ENCODE assay signal across 16 mouse cellular contexts in genomic region chr16:11092061-11092460, GRCm38 (mm10). TPM values are rescaled to one million over a fixed set of nuclear protein-coding genes. Genes with fewer than 3 reads are reported as not detected.
A peak's percentile ranks its signal among the peaks of the same experiment; 100 is the strongest.
DNase-seq lines count a peak whose midpoint lies in the region; ATAC-seq and TF ChIP-seq lines count a peak whose summit lies in the region.
"Had no signal": no experiment of that assay in that cellular context is flagged by ENCODE, and none has a peak within 500 bp of the region (broad histone marks: within the 10 kb centered on the region; RNA-seq: fewer than 3 reads in every experiment).

No protein-coding gene starts in this region.

- no peaks in the 10 kb centered on the region for H3K9me3 ChIP-seq in hindbrain, postnatal 0 days (ENCODE audit: low read length)
- H3K9me3 ChIP-seq in hindbrain, embryonic 11.5 days (ENCODE audit: control insufficient read depth, low read length): no peaks in the 10 kb centered on the region
- H3K9me3 ChIP-seq in heart, embryonic 15.5 days (replicated peaks): no peaks in the 10 kb centered on the region
- H3K9me3 ChIP-seq in midbrain, postnatal 0 days (ENCODE audit: low read length): no peaks in the 10 kb centered on the region
- H3K9me3 ChIP-seq: lung, embryonic 15.5 days; midbrain, embryonic 10.5 days had no signal

- no peak for TF ChIP-seq CTCF in hindbrain, postnatal 0 days (IDR thresholded peaks at IDR 0.05; ENCODE audit: low read depth)
- TF ChIP-seq CTCF in midbrain, postnatal 0 days (IDR thresholded peaks at IDR 0.05): no peak
- no peak for TF ChIP-seq CTCF in thymus, adult 2 months (IDR thresholded peaks at IDR 0.05; ENCODE audit: borderline replicate concordance, control insufficient read depth, extremely low read depth, insufficient read depth, low read length, poor library complexity)

- H3K27ac ChIP-seq in hindbrain, postnatal 0 days: peak overlapping the region; percentile 11; the same call in 1 of the 2 replicates
- no peak overlapping the region for H3K27ac ChIP-seq in hindbrain, embryonic 11.5 days (ENCODE audit: low read depth, low read length)
- peak overlapping the region; percentile 68 for H3K27ac ChIP-seq in heart, embryonic 15.5 days
- no peak overlapping the region for H3K27ac ChIP-seq in midbrain, postnatal 0 days (ENCODE audit: low read depth, low read length)
- no peak overlapping the region for H3K27ac ChIP-seq in thymus, adult 2 months (ENCODE audit: control insufficient read depth, insufficient read depth, low read length)
- H3K27ac ChIP-seq: hindbrain, embryonic 14.5 days; lung, embryonic 15.5 days; midbrain, embryonic 10.5 days had no signal

- TF ChIP-seq POLR2A in thymus, adult 2 months (IDR thresholded peaks at IDR 0.05; ENCODE audit: control insufficient read depth, extremely low read depth, insufficient read depth, low read length, poor library complexity): no peak

- no peak for DNase-seq in hindbrain, postnatal 0 days (ENCODE audit: low spot score)
- no peak for DNase-seq in hindbrain, embryonic 11.5 days (ENCODE audit: low spot score)
- peak; percentile 32 for DNase-seq in lung, postnatal 10 days
- no peak for DNase-seq in lung, postnatal 4 days
- no peak for DNase-seq in midbrain, postnatal 0 days (ENCODE audit: low spot score)
- no peak for DNase-seq in thymus, adult 2 months
- DNase-seq: cerebellum, adult 8-10 months; embryo, embryonic 11 days; gastrocnemius, postnatal 25 days; thymus, adult 18-20 months had no signal

- 59% methylated on average over 4 of the region's 4 CpGs for WGBS in hindbrain, postnatal 0 days
- 75% methylated on average over 4 of the region's 4 CpGs for WGBS in hindbrain, embryonic 11.5 days
- 34% methylated on average over 4 of the region's 4 CpGs for WGBS in heart, embryonic 15.5 days
- 66% methylated on average over 4 of the region's 4 CpGs for WGBS in midbrain, postnatal 0 days
- WGBS in thymus, adult 2 months: 88% methylated on average over 4 of the region's 4 CpGs

- peaks cover 21% of the 10 kb centered on the region for H3K36me3 ChIP-seq in hindbrain, postnatal 0 days (ENCODE audit: insufficient read depth, low read length)
- H3K36me3 ChIP-seq in hindbrain, embryonic 11.5 days (ENCODE audit: control insufficient read depth, insufficient read depth, low read length): 0 out of 2 replicates have a peak, but pooled peaks cover 6% of the 10 kb centered on the region
- peaks cover 55% of the 10 kb centered on the region for H3K36me3 ChIP-seq in heart, embryonic 15.5 days
- H3K36me3 ChIP-seq in midbrain, postnatal 0 days (ENCODE audit: insufficient read depth, low read length): peaks cover 29% of the 10 kb centered on the region
- H3K36me3 ChIP-seq in thymus, adult 2 months (ENCODE audit: control insufficient read depth, insufficient read depth, low read length): peaks cover 29% of the 10 kb centered on the region

- H3K4me2 ChIP-seq in hindbrain, postnatal 0 days (ENCODE audit: low read depth, low read length): no peak overlapping the region
- no peak overlapping the region for H3K4me2 ChIP-seq in hindbrain, embryonic 11.5 days (replicated peaks; ENCODE audit: low read depth, low read length)
- no peak overlapping the region for H3K4me2 ChIP-seq in heart, embryonic 15.5 days
- H3K4me2 ChIP-seq in midbrain, postnatal 0 days (ENCODE audit: low read depth, low read length, poor library complexity, severe bottlenecking): no peak overlapping the region
- H3K4me2 ChIP-seq: hindbrain, embryonic 14.5 days; lung, embryonic 15.5 days had no signal

- no peak for ATAC-seq in hindbrain, postnatal 0 days
- ATAC-seq in hindbrain, embryonic 11.5 days (ENCODE audit: low FRiP score): no peak
- ATAC-seq in heart, embryonic 15.5 days (replicated peaks; ENCODE audit: insufficient number of reproducible peaks, insufficient read depth, low FRiP score, low read depth): 0 out of 2 replicates have a peak, but pooled peaks have one; percentile 51
- ATAC-seq in midbrain, postnatal 0 days (ENCODE audit: low FRiP score): no peak
- ATAC-seq: forebrain, embryonic 16.5 days had no signal

- no peak overlapping the region for H3K9ac ChIP-seq in hindbrain, postnatal 0 days (replicated peaks; ENCODE audit: low read length)
- no peak overlapping the region for H3K9ac ChIP-seq in hindbrain, embryonic 11.5 days (ENCODE audit: low read depth, low read length)
- H3K9ac ChIP-seq in heart, embryonic 15.5 days: no peak overlapping the region
- no peak overlapping the region for H3K9ac ChIP-seq in midbrain, postnatal 0 days (replicated peaks; ENCODE audit: low read length, poor library complexity, severe bottlenecking)
- H3K9ac ChIP-seq: hindbrain, embryonic 14.5 days; lung, embryonic 15.5 days had no signal

- H3K4me3 ChIP-seq in hindbrain, postnatal 0 days (ENCODE audit: low read length): no peak overlapping the region
- no peak overlapping the region for H3K4me3 ChIP-seq in hindbrain, embryonic 11.5 days (ENCODE audit: low read depth, low read length)
- H3K4me3 ChIP-seq in heart, embryonic 15.5 days: no peak overlapping the region
- no peak overlapping the region for H3K4me3 ChIP-seq in midbrain, postnatal 0 days (ENCODE audit: low read depth, low read length)
- no peak overlapping the region for H3K4me3 ChIP-seq in thymus, adult 2 months (ENCODE audit: control insufficient read depth, insufficient read depth, low read length)
- H3K4me3 ChIP-seq: erythroblast, embryonic 14.5 days; lung, embryonic 15.5 days; midbrain, embryonic 10.5 days had no signal

- no peaks in the 10 kb centered on the region; the same call in 1 of the 2 replicates for H3K4me1 ChIP-seq in hindbrain, postnatal 0 days (ENCODE audit: insufficient read depth, low read length)
- H3K4me1 ChIP-seq in hindbrain, embryonic 11.5 days (replicated peaks; ENCODE audit: control insufficient read depth, insufficient read depth, low read length): no peaks in the 10 kb centered on the region
- peaks cover 27% of the 10 kb centered on the region for H3K4me1 ChIP-seq in heart, embryonic 15.5 days (replicated peaks)
- no peaks in the 10 kb centered on the region for H3K4me1 ChIP-seq in midbrain, postnatal 0 days (ENCODE audit: insufficient read depth, low read length)
- H3K4me1 ChIP-seq in thymus, adult 2 months (replicated peaks; ENCODE audit: control insufficient read depth, insufficient read depth, low read length): no peaks in the 10 kb centered on the region
- H3K4me1 ChIP-seq: lung, embryonic 15.5 days had no signal

- no peaks in the 10 kb centered on the region for H3K27me3 ChIP-seq in hindbrain, postnatal 0 days (ENCODE audit: insufficient read depth, low read length)
- no peaks in the 10 kb centered on the region for H3K27me3 ChIP-seq in hindbrain, embryonic 11.5 days (ENCODE audit: control insufficient read depth, insufficient read depth, low read length)
- H3K27me3 ChIP-seq in heart, embryonic 15.5 days: no peaks in the 10 kb centered on the region
- H3K27me3 ChIP-seq in midbrain, postnatal 0 days (ENCODE audit: insufficient read depth, low read length): no peaks in the 10 kb centered on the region
- no peaks in the 10 kb centered on the region for H3K27me3 ChIP-seq in thymus, adult 2 months (ENCODE audit: control insufficient read depth, insufficient read depth, low read length)
- H3K27me3 ChIP-seq: lung, embryonic 15.5 days had no signal

RNA-seq across cellular contexts. Expression of gene Litaf, which starts 26.1 kb away (rescaled TPM):
- total RNA-seq in hindbrain, postnatal 0 days (2014; rRNA removed): 23.9 and 31.6 TPM in 2 replicates
- 28.2 and 31.1 TPM in 2 replicates for polyA plus RNA-seq in hindbrain, postnatal 0 days (2015; fragmentation: Nextera tagmentation; extraction: Ambion mirVana)
- polyA plus RNA-seq in hindbrain, embryonic 11.5 days (2014; fragmentation: Nextera tagmentation; extraction: Ambion mirVana): 71.4 and 71.6 TPM in 2 replicates
- 66.8 and 75.0 TPM in 2 replicates for polyA plus RNA-seq in heart, embryonic 15.5 days (2015; fragmentation: Nextera tagmentation; extraction: Ambion mirVana)
- total RNA-seq in midbrain, postnatal 0 days (2014; rRNA removed): 19.0 and 22.4 TPM in 2 replicates
- polyA plus RNA-seq in midbrain, postnatal 0 days (2015; fragmentation: Nextera tagmentation; extraction: Ambion mirVana): 20.5 and 20.7 TPM in 2 replicates
- polyA plus RNA-seq in thymus, adult 2 months (2012; rRNA removed): 107 TPM in 2 replicates

RNA-seq across cellular contexts. Expression of gene Snn, which starts 31.3 kb away (rescaled TPM):
- 241 and 273 TPM in 2 replicates for total RNA-seq in hindbrain, postnatal 0 days (2014; rRNA removed)
- 116 and 123 TPM in 2 replicates for polyA plus RNA-seq in hindbrain, postnatal 0 days (2015; fragmentation: Nextera tagmentation; extraction: Ambion mirVana)
- polyA plus RNA-seq in hindbrain, embryonic 11.5 days (2014; fragmentation: Nextera tagmentation; extraction: Ambion mirVana): 96.5 and 113 TPM in 2 replicates
- polyA plus RNA-seq in heart, embryonic 15.5 days (2015; fragmentation: Nextera tagmentation; extraction: Ambion mirVana): 34.0 and 43.3 TPM in 2 replicates
- total RNA-seq in midbrain, postnatal 0 days (2014; rRNA removed): 241 and 278 TPM in 2 replicates
- 122 and 130 TPM in 2 replicates for polyA plus RNA-seq in midbrain, postnatal 0 days (2015; fragmentation: Nextera tagmentation; extraction: Ambion mirVana)
- polyA plus RNA-seq in thymus, adult 2 months (2012; rRNA removed): 78.6 and 85.4 TPM in 2 replicates

RNA-seq across cellular contexts. Expression of gene Txndc11, which starts 42.4 kb away (rescaled TPM):
- 43.7 and 44.1 TPM in 2 replicates for total RNA-seq in hindbrain, postnatal 0 days (2014; rRNA removed)
- polyA plus RNA-seq in hindbrain, postnatal 0 days (2015; fragmentation: Nextera tagmentation; extraction: Ambion mirVana): 25.2 and 29.0 TPM in 2 replicates
- 31.3 and 33.4 TPM in 2 replicates for polyA plus RNA-seq in hindbrain, embryonic 11.5 days (2014; fragmentation: Nextera tagmentation; extraction: Ambion mirVana)
- 26.2 and 30.5 TPM in 2 replicates for polyA plus RNA-seq in heart, embryonic 15.5 days (2015; fragmentation: Nextera tagmentation; extraction: Ambion mirVana)
- total RNA-seq in midbrain, postnatal 0 days (2014; rRNA removed): 46.4 and 48.4 TPM in 2 replicates
- 25.4 and 30.5 TPM in 2 replicates for polyA plus RNA-seq in midbrain, postnatal 0 days (2015; fragmentation: Nextera tagmentation; extraction: Ambion mirVana)
- 34.5 and 35.1 TPM in 2 replicates for polyA plus RNA-seq in thymus, adult 2 months (2012; rRNA removed)

Comparison
In these comparisons a context has a peak if more than half of its experiments do, and no peak if none do; other contexts are left out.
1. H3K27ac ChIP-seq: peak in hindbrain, postnatal 0 days (single experiment) and heart, embryonic 15.5 days (single experiment); none in hindbrain, embryonic 11.5 days (single experiment), midbrain, postnatal 0 days (single experiment) and thymus, adult 2 months (single experiment).